Mouse (Mus musculus) cerebellum, adult 9-11 months (tissue): ENCODE measurements at regions not wholly inside any gene's neighbourhood (a gene's known extent, or its start where the extent isn't known, plus 50 kb on each side); places are given as distances from the start of the nearest gene placed in this dataset.

Source experiments
- DNase-seq: peaks from one replicate; pipeline ENCODE4 v3.0.0; 2022

DNA sequence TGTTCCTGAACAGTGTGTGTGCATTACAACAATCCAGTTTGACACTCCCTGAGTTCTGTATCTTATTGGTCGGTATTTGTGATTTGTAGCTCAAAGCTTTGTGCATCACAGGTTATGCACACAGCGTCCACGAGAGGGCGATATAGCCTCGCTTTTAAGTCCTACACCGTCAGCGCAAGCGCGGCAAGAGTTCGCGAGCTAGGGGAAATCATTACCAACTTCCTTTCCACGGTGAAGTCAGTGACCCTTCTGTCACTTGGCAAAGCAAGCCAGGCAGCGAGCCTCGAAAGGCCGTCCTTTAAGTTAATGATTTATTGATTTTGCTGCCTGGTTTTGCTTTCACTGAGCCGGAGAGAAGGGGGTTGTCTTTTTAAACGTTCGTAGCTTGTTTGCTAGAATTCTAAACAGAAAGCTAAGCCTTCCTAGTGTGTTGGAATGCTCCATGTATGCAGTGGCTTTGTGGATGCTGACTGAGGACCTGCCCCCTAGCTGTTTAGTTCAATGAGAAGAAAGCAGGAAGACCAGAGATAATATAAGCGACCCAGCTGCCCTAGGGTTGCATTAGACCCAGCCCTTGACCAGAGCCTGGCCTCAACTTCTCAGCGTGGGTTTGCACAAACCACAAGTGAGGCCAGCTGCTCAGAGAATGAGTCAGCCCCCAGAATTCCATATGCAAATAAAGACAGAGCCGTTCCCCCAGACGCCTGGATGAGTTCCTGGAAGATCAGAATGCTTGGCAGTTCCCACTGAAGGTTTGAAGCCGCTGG, 79.0 kb upstream of the Ipo5 start:
- peak; percentile 83 for DNase-seq

DNA sequence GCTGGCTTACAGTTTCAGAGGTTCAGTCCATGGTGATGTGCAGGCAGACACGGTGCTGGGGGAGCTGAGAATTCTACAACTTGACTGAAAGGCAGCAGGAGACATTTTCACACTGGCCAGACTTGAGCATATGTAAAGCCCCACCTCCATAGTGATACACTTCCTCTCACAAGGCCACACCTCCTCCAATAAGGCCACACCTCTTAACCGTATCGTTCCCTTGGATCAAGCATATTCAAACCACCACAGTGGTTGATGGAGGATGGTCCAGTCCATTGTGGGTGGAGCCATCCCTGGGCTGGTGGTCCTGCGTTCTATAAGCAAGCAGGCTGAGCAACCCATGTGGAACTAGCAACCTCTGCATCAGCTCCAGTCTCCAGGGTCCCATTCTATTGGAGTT, 76.2 kb upstream of the Ipo5 start:
- no peak for DNase-seq

DNA sequence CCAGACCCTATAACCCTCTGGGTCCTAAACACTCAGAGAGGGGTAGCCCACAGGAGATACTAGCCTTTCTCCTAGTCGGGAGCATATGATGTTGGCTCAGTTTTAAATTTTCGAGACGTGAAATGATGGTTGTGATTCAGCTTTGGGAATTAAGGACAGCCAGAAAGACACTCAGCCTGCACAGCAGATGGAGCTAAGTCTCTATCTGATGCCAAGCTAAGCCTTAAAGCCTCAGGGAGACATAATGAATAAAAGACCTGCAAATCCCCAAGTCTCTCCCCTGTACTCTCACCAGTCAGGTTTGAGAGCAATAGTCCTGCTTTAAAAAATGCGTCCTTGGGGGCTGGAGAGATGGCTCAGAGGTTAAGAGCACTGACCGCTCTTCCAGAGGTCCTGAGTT, 75.3 kb upstream of the Ipo5 start:
- DNase-seq, result no peak

DNA sequence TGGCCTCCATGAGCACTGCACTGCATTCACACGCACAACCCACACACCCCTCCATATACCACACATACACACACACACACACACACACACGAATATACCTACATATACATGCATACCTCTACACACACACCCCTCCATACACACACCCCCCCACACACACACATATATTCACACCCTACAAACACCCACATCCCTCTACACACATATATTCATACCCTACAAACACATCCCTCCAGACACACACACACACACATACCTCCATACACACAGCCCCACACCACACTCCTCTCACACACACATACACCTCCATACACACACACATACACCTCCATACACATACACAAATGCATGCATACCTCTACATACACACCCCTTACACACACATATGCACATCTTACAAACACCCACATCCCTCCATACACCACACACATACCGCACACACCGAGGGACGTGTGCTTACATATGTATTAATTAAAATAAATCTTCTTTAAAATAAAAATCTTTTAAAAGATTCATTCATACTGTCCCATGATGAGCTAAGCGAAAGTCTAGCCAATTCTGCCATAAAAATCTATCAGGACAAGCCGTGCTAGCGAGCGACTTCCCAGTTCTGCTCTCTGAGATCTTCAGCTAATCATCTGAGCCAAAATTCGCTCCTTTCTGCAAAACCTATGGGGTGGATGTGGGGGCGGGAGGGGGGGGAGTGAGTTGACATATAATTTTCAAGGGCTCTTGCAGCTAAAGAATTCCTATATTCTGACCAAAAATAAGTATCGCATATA, 74.3 kb upstream of the Ipo5 start:
- no peak for DNase-seq

DNA sequence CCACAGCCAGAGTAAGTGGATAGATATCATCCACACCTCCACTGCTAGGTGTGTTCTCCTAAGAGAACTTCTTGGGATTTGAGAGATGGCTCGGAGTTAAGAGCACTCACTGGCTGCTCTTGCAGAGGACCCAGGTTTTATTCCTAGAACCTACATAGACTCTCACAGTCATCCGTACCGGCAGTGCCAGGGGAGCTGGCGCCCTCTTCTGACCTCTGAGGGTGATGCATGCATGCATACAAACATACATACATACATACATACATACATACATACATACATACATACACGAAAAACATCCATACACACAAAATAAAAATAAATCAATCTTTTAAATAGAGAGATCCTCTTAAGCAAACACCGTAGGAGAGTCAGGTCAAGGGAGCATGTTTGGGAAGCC, 70.1 kb upstream of the Ipo5 start:
- DNase-seq, result no peak

DNA sequence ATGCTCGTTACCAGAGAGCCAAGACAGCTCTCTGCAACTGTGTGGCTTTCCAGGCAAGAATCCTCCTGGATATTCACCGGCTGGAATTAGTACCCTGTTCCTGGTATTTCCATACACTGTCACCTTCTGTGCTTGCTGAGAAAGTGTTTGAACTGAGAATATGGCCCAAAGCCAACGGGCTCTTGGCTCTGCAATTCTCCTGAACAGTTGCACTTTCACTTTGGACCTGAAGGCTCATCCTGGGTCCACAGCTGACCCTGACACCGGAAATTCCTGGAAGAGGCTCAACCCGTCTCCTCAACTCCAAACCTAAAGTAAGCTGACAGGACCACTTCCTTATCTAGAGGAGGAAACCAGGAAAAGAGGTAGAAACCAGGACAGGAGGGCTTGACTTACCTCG, 69.7 kb upstream of the Ipo5 start:
- no peak for DNase-seq

DNA sequence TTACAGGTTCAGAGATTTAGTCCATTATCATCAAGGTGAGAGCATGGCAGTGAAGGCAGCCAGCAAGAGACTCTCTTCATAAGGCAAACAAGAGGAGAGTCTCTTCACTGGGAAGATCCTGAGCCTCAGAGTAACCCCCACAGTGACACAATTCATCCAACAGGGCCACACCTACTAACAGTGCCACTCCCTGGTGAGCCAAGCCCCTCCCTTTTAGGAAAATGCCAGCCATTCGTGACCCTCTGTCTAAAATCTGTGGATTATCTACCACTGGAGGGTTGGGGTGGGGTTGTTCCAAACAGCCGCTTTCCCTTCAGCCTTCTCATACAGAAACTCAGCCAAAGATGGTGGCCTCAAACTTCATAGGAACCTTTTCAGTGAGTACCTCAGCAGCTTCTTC, 65.9 kb upstream of the Ipo5 start:
- DNase-seq, result no peak

DNA sequence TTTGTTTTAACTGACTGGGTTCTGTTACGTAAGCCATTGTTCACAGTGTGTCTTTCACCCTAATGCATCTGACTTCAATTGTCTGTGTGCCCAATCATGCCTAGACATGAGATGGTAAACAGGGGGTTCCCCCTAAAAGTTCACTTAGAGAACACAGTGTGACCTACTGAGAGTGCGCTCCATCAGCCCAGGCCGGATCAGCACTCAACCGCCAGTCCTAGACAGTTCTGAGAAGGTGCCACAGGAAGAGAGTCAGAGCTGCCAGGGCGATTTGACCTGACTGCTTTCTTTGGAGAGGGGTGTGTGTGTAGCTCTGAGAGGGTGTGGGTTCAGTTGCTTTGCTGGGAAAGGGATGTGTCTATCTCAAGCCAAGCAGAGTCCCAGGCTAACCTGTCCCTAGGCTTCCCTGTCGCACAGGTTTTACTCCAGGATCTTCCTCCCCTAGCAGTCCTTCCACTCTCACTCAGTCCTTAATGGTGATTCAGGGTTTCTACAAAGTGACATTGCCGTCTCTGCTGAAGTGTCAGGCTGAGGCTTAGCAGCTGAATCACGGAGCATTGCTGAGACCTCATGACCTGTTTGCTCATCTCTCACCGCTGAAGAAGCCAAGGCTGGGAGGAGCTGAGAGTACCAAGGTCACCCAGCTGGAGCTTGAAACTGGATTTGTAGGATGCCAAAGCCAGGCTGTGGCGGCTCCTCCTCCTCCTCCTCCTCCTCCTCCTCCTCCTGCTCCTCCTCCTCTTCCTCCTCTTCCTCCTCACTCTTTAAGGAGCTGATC, 64.8 kb upstream of the Ipo5 start:
- no peak for DNase-seq

DNA sequence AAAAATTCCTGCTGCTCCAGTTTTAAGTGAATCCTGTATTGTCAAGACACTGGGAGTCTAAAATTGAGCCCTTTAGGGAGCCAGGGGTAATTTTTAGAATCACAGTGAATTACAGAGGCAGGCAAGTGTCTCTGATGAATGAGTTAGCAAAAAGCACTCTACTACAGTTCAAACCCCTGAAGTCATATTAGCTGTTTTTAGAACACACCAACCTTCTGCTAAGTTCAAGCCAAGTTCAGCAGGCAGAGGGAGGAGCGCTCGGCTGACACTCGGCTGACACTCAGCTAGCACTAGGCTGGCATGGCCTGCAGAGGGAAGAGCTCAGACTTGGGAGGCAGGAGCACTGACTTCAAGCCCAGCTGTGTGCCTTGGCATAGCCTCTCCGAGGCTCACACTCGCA, 64.0 kb upstream of the Ipo5 start:
- no peak for DNase-seq

DNA sequence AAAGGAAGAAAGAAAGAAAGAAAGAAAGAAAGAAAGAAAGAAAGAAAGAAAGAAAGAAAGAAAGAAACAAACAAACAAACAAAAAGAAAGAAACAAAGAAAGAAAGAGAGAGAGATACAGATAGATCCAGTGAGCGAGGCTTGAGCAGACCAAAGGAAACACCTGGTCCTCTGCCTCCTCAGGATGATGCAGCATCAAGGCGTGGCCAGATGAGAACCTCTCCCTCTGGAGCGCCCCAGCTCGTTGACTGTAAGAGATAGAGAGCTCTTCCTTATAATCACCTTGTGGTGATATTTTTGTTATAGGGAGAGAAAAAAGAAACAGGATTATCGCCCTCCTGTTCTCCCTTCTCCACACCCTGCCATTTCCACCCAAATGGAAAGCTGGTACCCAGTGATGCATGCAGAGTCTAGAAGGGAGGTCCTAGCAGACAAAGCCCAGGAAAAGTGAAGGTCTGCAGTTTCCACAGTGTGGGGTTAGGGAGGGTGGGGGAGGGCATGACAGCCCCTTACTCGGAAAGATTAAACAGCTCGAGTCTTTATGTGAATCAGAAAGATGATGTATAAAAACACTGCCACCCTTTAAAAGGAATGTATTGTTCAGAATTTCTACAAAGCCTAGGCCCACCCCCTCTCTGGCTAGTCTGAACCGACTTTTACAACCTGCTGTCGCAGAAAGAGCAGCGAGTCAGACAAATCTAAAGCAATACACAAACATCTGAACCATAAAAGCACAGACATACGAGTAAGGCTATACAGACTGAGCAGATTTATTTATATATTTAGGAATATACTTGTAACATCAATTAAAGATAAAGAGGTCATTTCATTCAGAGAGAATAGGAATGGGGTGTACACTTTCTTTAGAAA, 62.7 kb upstream of the Ipo5 start:
- DNase-seq, result no peak

DNA sequence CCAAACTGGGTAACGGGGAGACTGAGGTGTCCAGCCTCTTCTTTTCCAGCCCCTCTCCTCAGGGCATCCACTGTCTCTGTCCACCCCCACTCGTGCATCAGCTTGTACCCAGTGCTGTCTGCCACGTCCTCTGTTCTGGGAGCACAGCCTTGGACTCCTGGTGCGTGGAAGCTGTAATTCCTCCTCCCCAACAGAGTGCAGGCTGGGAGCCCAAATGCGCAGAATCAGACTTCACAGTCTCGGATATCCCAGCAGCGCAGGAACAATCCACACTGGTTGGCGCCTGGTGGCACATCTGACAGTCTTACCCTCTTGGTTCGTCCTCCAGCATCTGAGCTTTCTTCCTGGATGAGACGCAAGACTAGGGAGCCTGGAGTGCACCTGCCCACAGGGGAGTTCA, 61.9 kb upstream of the Ipo5 start:
- no peak for DNase-seq

DNA sequence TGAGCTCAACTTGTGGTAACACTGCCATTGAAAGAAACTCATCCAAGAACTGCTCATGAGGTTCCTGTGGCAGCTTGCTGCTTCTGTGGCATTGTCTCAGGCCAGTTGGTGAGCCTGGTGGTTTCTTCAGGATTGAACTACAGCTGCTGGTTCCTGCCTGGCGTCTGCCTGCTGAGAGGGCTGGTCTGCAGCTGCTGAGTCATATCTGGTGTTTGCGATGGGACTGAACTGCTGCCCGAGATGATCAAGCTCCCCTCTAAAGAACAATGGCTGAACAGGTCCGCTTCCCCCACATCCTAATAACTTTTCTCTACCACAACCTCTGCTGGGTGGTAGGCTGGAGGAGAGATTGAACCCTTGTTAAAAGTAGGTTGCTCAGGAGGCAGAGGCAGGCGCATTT, 57.4 kb upstream of the Ipo5 start:
- no peak for DNase-seq

DNA sequence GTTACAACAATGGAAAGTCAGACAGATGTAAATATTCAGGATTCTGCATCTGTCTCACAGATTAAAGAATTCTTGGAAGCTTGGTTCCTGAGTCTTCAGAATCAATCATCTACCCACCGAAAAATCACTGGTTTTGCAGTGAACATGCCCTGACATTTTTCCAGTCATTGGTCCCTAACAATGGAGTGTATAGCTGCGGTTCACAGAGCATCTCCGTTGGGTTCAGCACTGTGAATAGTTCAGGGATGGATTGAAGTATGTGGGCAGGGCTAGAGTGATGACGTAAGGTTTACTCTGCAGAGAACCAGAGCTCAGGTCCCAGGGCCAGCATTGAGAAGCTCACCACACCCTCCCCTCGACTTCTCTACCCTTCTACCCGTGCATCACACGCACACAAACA, 56.5 kb upstream of the Ipo5 start:
- DNase-seq, result no peak

DNA sequence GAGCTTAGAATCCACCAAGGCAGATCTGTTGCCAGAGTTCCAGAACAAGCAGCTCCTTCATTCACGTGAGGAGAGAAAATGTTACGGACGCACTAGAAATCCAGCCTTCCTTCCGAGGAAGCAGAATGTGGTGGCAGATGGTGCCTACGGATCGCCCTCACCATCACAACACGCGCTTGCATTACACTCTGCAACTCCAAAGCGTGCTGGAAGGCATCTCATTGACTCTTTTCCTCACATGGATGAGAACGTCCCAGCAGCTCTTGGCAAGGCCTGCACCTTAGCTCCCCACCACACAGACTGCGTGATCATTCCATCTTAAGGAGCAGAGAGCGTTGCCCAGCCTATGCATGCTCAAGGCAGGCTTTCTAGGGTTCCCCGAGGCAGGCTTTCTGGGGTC, 55.8 kb upstream of the Ipo5 start:
- no peak for DNase-seq
